Mouse (Mus musculus) lung, postnatal 0 days (tissue): ENCODE data around the gene Prrt3.

ENCODE experiments used
- CTCF ChIP-seq: IDR thresholded peaks from 2 replicates; pipeline ENCODE4 v1.5.1; 2016; ENCODE audit warnings: antibody characterized with exemption, mild to moderate bottlenecking
- EP300 ChIP-seq: IDR thresholded peaks from 2 replicates; pipeline ENCODE4 v1.6.1; 2016; ENCODE audit warnings: antibody characterized with exemption, mild to moderate bottlenecking, control low read depth

DNA sequence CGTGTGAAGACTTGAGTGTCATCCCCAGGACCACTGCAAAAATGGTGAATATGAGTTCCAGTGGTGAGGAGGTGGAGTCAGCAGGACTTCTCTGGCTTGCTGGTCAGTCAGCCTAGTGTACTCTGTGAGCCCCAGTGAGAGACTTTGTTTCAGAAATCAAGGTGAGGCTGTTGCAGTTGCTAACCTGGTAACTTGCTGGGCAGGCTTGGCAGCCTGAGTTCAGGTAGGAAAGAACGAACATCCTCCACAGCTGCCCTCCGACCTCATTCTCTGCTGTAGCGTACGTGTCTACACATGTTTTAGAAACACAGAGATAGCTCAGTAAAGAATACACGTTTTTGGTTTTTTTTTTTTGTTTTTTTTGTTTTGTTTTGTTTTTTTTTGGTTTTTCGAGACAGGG, 33.2 kb upstream of the Prrt3 start:
- TF ChIP-seq CTCF, result no peak
- TF ChIP-seq EP300, result no peak
